Mouse (Mus musculus) heart, postnatal 0 days (tissue): ENCODE data around the gene Wdr48.

Source experiments
- CTCF ChIP-seq: IDR thresholded peaks from 2 replicates; pipeline ENCODE4 v1.5.1; 2016; ENCODE audit warnings: antibody characterized with exemption, control low read depth, low read depth
- EP300 ChIP-seq: IDR thresholded peaks from 2 replicates; pipeline ENCODE4 v1.6.1; 2016; ENCODE audit warnings: antibody characterized with exemption, low read depth

GRCm38 (mm10) chr9:119849214-119849613 is 45.5 kb upstream of the Wdr48 start:
- no peak for TF ChIP-seq CTCF
- TF ChIP-seq EP300: no peak
